Mouse (Mus musculus): Measurements from ENCODE around the gene Slc32a1.

Gene Slc32a1

GRCm38 (mm10) chr2:158612671-158613250 is 2.2 kb downstream of the Slc32a1 start:
- no peak for DNase-seq

DNA sequence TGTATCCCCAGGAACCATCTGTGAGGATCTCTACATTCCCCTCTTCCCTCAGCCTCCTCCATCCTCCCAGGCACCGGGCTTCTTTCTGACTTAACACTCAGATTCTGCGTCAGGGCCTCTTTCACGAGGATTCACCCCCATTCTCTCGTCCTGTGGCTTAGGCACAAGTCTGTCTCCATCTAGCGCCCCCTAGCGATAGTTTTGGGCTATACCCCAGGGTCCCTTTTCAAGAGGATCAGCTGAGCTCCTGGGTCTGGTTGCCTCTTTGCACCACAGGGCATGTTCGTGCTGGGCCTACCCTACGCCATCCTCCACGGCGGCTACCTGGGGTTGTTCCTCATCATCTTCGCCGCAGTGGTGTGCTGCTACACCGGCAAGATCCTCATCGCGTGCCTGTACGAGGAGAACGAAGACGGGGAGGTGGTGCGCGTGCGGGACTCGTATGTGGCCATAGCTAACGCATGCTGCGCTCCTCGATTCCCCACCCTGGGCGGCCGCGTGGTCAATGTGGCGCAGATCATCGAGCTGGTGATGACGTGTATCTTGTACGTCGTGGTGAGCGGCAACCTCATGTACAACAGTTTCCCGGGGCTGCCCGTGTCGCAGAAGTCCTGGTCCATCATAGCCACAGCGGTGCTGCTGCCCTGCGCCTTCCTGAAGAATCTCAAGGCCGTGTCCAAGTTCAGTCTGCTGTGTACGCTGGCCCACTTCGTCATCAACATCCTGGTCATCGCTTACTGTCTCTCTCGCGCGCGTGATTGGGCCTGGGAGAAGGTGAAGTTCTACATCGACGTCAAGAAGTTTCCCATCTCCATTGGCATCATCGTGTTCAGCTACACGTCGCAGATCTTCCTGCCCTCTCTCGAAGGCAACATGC is 3.2 kb downstream of the Slc32a1 start:
- DNase-seq: peak; percentile 39

GRCm38 (mm10) chr2:158614418-158614955 is 3.9 kb downstream of the Slc32a1 start:
- no peak for DNase-seq

DNA sequence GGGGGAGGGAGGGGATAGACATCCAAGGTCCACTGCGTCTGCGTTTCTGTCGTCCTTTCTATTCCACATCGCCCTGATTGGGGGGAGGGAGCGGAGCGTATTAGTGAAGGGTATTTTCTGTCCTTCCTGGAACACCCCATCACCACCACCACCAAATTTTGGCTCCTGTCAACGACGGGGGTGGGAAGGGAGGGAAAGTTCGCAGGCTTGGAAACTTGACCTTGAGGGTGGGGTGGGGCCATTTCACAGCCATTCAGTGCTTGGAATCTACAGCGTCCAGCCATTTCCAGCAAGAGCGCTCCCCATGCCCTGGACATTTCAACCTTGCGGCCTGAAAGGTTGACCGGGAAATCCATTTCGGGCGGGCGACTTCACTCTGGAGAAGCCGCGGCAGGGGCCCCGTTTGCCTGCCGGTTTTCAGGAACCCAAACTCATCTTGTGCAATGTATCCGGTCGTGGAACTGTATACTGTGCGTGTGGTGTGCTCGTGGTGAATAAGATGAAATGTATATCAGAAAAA is 4.7 kb downstream of the Slc32a1 start:
- no peak for DNase-seq

- DNase-seq: no peak
Measured at GRCm38 (mm10) chr2:158615702-158616101, 5.1 kb downstream of the Slc32a1 start.

- no peak for DNase-seq
Measured at GRCm38 (mm10) chr2:158616296-158616695, 5.7 kb downstream of the Slc32a1 start.

DNA sequence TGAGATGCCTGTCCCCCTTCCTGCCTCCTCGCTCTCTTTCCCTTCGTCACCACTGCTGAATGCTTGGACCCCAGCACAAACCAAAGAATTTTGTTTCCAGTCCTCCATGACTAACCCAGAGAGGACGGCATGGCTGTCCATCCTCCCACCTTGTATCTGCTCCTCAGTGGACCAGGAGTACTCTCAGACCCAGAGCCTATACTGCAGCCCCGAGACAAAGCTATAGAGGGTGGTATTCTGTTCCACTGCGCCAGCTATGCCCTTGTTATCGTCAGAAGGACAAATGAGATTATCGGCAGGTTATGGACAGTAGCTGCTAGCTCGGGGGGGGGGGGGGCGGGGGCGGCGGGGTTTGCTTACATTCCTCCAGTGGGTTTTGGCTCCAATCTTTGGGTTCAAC is 6.2 kb downstream of the Slc32a1 start:
- DNase-seq: no peak

DNA sequence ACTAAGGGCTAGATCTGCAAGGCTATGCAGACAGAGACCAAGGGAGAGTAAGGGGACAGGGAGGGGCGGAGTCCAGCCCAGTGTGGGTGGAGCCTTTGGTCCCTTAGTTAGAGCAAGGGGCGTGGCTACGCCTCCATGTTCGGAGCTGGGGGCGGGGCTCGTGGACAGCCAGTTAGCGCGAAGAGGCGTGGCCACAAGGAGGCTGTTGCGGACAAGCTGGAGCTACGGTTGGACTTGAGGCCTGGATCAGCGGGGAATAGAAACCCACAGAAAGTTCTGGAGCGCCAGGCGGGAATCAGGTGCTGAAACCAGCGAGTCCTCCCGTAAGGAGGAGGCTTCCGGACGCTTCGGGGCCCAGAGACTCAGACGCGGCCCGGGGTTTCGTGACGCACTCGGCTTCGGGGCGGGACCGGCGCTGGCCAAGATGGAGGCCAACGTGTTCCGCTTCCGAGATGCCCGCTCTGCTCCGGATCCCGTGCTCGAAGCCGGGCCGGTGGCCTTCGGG is 14.2 kb downstream of the Slc32a1 start, which contains the start of gene Actr5:
Gene Actr5, plus strand, starts transcription at position 171 of the 505 bp plus-strand sequence.
- DNase-seq: peak; percentile 92

- no peak for DNase-seq
Measured at GRCm38 (mm10) chr2:158625231-158625630, 14.7 kb downstream of the Slc32a1 start.

DNA sequence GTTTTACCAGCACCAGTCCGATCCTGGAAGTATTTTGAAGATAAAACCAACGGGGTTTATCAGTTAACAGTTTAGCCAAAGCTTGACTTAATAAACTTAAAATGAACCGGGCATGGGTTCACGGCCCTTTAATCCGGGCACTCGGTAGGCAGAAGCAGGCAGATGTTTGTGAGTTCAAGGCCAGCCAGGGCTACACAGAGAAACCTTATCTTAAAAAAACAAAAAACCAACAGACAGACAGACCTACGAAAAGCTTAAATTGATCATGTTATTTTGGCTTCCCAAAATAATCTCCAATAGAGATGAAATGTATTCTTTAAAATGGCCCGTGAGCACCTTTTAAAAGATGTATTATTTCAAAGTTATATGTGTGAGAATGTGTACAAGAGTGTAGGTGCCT is 15.1 kb downstream of the Slc32a1 start:
- DNase-seq: no peak

DNA sequence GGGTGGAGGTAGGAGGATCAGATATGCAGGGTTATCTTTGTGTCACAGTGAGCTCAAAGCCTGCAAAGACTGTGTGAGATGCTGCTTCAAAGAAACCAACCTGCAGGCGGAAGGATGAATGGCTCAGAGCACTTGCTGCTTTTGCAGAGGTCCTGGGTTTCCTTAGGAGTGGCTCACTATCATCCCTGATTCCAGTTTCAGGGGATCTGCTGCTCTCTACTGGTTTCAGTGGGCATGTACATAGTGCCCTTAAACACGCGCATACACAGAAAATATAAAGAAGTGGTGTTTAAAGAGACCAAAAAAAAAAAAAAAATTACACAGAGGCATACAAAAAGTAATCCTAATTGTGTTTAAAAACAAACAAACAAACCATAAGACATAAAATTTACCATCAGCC is 18.3 kb downstream of the Slc32a1 start:
- no peak for DNase-seq

- no peak for DNase-seq
Measured at GRCm38 (mm10) chr2:158629414-158629813, 18.8 kb downstream of the Slc32a1 start.

- DNase-seq: no peak
Measured at GRCm38 (mm10) chr2:158631873-158632272, 21.3 kb downstream of the Slc32a1 start.

GRCm38 (mm10) chr2:158641869-158642268 is 31.3 kb downstream of the Slc32a1 start:
- DNase-seq: peak; percentile 28

DNA sequence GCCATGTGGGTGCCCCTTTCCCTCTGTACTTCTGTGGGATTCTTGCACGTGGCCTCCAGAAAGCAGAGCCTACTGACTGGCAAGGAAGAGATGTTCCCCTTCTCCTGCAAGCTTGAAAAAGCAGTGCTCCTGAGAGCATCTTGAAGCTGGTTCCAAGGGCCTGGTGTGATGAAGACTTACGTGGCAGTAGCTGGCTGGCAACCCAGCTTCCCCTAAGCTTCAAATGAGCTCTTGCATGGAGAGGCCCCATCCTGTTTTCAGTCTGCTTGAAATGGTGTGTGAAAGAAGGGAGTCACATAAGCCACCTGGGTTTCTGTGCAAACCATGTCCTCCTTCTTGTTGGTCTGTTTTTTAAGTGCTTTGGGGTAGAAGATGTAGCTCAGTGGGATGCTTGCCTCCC is 32.0 kb downstream of the Slc32a1 start:
- no peak for DNase-seq

GRCm38 (mm10) chr2:158643791-158644190 is 33.2 kb downstream of the Slc32a1 start:
- DNase-seq: no peak

DNA sequence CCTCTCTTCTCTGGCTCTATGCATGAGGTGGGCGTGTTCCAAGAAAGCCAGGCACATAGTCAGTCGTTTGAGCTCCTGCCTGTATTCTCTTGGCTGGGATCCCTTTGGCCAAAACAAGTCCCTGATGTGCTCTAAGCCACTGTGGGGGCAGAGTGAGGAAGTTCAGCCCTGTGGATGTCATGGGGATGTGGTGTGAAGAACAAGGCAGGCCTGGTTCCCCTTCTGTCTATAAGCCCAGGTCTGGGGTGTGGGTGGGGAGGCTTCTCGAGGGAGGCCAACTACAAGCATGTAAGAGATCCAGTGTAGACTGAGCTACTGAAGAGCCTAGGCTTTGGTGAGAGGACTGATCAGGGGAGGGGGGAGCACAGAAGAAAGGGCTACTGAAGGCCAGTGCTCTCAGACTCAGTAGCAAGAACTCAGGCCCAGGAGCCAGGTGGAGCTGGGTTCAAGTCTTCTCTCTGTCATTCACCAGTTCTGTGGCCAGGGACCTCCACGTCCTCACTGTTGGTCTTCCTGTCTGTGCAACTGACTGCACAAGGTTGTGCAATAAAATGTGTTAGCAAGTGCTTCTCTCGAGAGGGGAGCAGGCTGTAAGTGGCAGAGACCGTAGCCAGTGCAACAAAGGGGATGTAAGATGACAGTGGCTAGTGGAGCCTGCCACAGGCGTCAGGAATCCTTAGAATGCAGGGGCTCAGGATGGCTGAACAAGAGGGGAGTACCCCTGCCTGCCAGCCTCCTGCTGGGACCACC is 40.8 kb downstream of the Slc32a1 start:
- no peak for DNase-seq

GRCm38 (mm10) chr2:158652985-158653384 is 42.4 kb downstream of the Slc32a1 start:
- peak; percentile 50 for DNase-seq

DNA sequence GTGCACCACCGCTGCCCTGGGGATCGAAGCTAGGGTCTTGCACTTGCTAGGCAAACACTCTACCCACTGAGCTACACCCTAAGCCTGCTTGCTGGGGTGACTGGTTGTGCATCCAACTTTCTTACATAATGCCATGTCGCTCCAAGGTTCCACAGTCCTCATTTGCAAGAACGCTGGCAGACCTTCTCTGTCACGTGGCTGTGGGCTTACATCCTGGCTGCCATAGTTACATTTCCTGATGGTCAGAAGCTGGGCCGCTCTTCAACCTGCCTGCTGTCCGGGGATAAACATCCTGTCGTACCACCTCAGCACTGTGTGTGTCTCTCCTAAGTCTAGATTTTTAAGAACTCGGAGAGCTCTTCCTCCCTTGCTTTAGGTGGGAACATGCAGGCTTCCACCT is 44.1 kb downstream of the Slc32a1 start:
- DNase-seq: no peak

DNA sequence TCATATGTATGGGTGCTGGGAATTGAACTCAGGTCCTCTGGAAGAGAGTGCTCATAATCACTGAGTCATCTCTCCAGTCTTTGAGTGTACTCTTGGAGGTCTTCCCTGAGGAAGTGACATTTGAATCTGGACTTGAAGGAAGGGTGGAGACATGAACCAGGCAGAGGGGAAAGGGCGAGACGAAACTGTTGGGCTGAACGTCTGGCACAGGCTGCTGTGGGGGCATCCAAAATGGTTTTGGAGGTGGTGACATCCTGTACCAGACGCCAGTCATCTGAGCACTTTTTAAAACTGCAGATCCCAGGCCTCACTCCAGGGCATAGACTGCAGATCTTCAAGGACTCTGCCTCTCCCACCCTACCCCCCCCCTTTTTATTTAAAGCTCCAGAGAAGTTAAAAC is 45.2 kb downstream of the Slc32a1 start:
- DNase-seq: no peak

GRCm38 (mm10) chr2:158658822-158659221 is 48.3 kb downstream of the Slc32a1 start:
- DNase-seq: no peak

- DNase-seq: no peak
Measured at GRCm38 (mm10) chr2:158659346-158659745, 48.8 kb downstream of the Slc32a1 start.

DNA sequence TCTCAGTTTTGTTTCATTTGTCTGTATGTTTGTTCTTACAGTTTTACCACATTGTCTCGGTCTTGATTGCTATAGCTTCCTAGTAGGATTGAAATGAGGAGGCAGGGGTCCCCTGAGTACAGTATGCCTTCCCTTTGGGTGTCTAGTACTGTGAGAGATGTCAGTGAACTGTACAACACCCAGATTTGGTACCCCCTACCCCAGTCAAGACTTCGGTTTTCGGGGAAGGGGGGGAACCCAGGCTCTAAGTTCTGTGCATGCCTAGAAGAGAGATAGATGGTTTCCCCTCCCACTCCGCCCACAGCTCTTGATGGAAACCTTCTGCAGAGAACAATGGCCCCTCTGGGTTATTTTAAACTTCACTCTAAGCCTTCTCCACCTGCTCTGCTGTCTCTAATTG is 54.5 kb downstream of the Slc32a1 start, which contains the start of gene Ppp1r16b:
Gene Ppp1r16b, plus strand, starts transcription at position 301 of the 400 bp plus-strand sequence.
- no peak for DNase-seq

Data from cerebellum, adult 11 months (tissue).